Mouse (Mus musculus): ENCODE results near the gene Lamtor2.
A peak's percentile ranks its signal among the peaks of the same experiment; 100 is the strongest.

Gene Lamtor2

GRCm38 (mm10) chr3:88542486-88542885 lies 10.4 kb downstream of the Lamtor2 start:
- DNase-seq (ENCODE audit: low read depth, low spot score): no peak

- DNase-seq (ENCODE audit: low read depth, low spot score): no peak
Measured at GRCm38 (mm10) chr3:88541622-88542401, 11.1 kb downstream of the Lamtor2 start.

DNA sequence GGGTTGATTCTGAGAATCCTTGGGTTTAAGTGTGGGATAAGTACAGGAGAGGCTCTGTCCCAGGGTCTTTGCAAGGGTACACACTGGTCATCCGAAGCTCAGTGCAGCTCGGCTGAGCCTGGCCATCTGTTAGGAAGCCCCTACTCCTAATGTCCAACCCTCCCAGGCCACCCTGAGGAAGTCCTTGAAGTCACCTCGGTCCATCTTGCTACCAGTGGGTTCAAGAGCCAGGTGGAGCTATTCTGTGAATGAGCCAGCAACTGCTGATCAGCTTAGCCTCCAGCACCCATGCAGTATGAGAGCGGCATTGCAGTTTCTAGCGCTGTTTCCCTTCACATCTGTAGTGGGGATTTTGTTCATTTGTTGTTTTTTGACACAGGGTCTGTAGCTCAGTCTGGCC lies 12.8 kb downstream of the Lamtor2 start:
- no peak for DNase-seq (ENCODE audit: low read depth, low spot score)

DNA sequence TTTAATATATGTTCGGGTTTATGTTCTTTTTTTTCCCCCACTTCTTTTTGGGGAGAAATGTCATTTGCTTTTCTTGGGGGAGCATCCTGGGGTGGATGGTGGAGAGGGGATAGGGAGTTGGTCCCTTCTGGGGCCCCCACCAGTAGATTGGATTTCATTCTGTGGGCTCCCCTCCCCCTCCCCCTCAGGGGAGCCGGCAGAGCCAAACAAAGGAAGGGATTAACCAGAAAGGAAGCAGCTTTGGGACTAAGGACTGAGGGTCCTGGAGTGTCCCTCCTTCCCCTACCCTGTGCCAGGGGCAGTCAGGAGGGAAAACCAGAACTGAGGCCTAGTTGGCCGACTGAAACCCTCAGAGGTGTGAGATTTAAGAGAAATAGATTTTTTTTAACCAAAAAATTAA lies 13.5 kb downstream of the Lamtor2 start:
- DNase-seq (ENCODE audit: low read depth, low spot score): no peak

GRCm38 (mm10) chr3:88538271-88539145 lies 14.4 kb downstream of the Lamtor2 start:
- no peak for DNase-seq (ENCODE audit: low read depth, low spot score)

GRCm38 (mm10) chr3:88537146-88537545 lies 15.7 kb downstream of the Lamtor2 start:
- no peak for DNase-seq (ENCODE audit: low read depth, low spot score)

GRCm38 (mm10) chr3:88536103-88536930 lies 16.6 kb downstream of the Lamtor2 start:
- no peak for DNase-seq (ENCODE audit: low read depth, low spot score)

DNA sequence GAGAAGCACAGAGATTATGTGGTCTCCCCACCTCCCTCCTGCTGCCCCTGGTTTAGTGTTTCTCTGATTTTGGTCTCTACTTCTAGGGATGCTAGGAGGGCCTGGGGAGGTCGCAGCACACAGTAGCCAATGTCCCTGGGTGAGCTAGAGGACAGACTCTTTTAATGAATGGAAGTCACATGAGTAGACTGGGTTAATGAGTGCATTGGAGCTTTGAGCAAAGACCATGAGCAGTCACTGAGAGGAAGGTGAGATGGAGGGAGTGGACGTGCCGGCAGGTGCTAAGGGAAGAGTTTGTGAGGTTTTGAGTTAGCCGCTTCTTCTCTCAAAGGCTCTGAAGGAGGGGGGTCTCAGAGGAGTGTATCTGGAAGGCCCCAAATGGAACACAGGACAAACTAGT lies 17.3 kb downstream of the Lamtor2 start:
- DNase-seq (ENCODE audit: low read depth, low spot score): no peak

DNA sequence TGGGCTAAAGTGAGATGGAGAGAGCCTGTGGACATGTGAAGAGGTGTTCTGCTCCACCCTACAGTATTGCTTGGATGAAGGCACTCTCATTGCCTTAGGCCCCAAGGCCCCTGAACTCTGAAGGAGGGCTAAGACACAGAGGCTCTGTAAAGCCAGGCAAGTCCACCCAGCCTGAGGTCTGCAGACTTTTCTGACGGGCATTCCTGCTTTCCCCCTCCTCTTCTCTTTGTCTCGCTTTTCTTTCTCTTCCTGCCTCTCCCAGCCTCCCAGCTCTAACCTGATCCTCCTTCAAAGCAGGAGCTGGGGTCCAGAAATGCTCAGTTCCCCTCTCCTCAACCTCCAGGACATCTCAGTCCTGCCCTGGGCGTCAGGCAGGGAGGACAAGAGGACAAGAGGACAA lies 17.9 kb downstream of the Lamtor2 start:
- DNase-seq (ENCODE audit: low read depth, low spot score): no peak

DNA sequence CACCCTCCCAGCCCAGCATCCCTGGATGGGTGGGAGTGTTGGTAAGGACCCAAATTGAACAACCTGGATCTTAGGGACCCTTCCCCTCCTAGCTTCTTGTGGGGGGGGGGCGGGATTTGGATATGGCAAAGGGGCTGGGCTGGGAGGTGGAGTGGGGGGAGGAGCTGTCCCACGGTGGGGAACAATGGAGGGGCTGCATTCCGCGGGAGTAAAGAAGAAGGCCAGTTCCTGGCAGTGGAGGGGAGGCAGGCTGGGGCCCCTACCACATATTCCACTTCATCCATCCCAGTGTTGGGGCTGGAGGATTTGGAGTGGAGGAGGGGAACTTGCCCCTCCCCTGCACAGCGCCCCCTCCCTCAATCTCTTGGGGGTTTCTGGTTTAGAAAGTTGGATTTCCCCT lies 19.2 kb downstream of the Lamtor2 start:
- no peak for DNase-seq (ENCODE audit: low read depth, low spot score)

- no peak for DNase-seq (ENCODE audit: low read depth, low spot score)
Measured at GRCm38 (mm10) chr3:88532689-88533511, 20.0 kb downstream of the Lamtor2 start.

GRCm38 (mm10) chr3:88532299-88532674 lies 20.6 kb downstream of the Lamtor2 start, which contains the start of gene Mex3a:
Mex3a (plus strand) TSS chr3:88532395.
- DNase-seq (ENCODE audit: low read depth, low spot score): no peak

- DNase-seq (ENCODE audit: low read depth, low spot score): peak; percentile 68
Measured at GRCm38 (mm10) chr3:88531348-88532298, 21.3 kb downstream of the Lamtor2 start.

DNA sequence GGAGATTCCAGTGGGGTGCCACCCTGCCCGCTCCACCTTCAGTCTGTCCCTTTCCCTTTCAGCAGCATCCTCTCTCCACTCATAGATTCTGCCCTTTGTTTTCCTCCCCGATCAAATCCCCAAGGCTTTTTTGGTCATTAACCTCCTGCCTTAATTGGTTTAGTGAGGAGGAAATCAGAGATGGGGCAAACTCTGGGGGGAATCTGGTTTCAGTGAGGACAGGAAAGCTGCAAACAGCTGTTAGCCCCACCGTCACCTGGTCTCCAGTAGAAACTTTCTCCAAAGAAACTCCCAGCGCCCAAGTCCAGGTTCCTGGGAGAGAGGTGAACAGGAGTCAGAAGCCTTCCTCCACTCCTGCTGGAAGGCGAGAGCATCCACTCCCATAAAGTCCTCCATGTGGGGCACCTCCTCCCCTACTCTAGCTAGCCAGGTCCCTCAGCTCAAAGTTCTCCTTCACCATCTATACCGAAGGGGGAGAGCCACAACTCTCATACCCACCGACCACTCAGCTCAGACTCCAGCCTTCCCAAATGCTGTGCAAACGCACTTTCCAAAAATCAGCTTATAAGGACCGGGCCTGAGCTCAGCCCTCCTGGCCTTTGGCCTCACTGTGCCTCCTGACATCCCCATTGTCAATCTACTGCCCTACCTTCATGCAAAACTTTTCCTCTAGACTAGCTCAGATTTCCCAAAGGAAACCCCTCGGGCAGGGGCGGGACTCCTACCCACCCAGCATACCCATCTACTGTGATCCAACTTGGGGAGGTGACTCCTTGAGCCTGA lies 22.6 kb downstream of the Lamtor2 start:
- DNase-seq (ENCODE audit: low read depth, low spot score): no peak

DNA sequence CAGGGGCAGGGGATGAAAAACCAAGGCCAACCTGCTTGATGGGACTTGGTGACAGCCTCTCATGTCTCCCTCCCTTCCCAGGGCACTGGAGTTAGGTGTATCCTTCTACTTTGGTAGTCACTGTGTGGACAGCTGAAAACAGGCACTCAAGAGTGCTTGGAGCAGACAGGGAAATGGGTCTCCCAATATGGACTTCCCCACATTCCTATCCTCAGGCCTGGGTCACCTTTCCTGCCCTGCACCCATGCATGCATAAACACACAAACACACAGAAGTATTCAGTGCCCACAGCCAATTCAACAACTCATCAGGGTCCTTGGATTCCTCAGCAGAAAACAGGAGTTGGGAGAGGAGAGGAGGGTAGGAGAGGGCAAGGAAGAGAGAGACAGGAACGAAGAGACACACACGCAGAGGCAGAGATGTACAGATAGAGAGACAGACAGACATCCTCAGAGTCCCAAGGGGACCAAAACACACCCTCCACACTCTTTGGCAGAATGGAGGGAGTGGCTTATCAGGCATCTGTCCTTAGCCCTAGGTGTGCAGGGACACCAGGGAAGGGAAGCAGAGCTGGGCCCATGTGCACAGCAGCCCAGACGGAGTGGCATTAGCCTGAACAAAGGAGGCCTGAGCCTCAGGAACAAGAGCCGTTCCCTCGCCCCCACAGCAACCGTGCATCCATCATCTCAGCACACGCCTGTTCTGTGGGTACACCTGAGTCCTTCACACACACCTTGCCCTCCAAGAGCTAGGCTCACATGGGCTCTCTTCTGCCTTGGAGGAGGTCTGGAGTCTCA lies 23.5 kb downstream of the Lamtor2 start:
- no peak for DNase-seq (ENCODE audit: low read depth, low spot score)

DNA sequence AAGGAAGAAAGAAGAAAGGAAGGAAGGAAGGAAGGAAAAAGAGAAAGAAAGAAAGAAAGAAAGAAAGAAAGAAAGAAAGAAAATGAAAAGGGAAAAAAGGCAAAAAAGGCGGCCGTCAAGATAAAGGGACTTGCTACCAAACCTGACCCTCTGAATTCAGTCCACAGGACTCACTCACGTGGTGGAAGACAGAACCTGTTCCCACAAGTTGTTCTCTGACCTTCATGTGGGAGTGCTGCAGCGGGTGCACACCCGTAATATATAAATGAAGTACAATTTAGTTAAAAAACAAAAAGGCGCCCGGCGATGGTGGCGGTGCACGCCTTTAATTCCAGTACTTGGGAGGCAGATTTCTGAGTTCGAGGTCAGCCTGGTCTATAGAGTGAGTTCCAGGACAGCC lies 24.2 kb downstream of the Lamtor2 start:
- DNase-seq (ENCODE audit: low read depth, low spot score): no peak

DNA sequence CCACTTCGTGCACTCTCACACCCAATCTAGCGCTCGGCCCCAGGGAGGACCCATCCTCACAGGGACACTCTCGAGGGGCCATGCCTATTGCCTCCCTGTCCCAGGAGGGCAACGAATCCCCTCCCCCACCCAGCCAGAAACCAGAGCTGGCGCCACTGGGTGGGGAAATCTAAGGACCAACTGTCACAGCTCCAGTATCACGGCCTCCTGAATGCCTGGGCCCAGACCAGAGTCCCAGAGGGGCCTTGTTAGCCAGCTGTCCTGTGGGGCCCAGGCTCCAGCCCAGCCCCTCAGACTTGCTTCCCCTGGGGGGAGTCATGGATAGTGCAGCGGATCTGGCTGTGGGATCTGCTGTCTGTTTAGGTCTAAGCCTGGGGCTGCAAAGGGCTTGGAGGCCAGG lies 25.3 kb downstream of the Lamtor2 start:
- no peak for DNase-seq (ENCODE audit: low read depth, low spot score)
